Mouse (Mus musculus) heart, embryonic 14.5 days (tissue): ENCODE results near the gene Sntg2. TPM values are rescaled to one million over a fixed set of nuclear protein-coding genes. Genes with fewer than 3 reads are reported as not detected.

Experiments used
- ATAC-seq: fragments of 200-750 bp; cut with Nextera tagmentation; 2 replicates; pipeline ENCODE4 v1.8.0; 2017; ENCODE audit warnings: low read depth, moderate TSS enrichment; ENCODE audit not compliant: insufficient number of reproducible peaks, insufficient read depth, low FRiP score
- H3K27ac ChIP-seq, 2 experiments: fragments of 200-500 bp in 1 of 2; fragments of 300-500 bp in 1 of 2; sonication (generic) in 1 of 2; replicated peaks in 1 of 2; 2 replicates each; pipeline ENCODE4 v1.5.1; 2012 to 2014; ENCODE audit warnings: low read depth in 2 of 2, low read length in 2 of 2, control low read depth in 1 of 2, mild to moderate bottlenecking in 1 of 2, mixed read lengths in 1 of 2; ENCODE audit not compliant: control insufficient read depth in 1 of 2, insufficient read depth in 1 of 2
- H3K27me3 ChIP-seq: fragments of 300-500 bp; sonication (generic); 2 replicates; pipeline ENCODE4 v1.6.1; 2014; ENCODE audit warnings: mild to moderate bottlenecking, low read length, control low read depth; ENCODE audit not compliant: control insufficient read depth, insufficient read depth
- H3K36me3 ChIP-seq: fragments of 300-500 bp; sonication (generic); 2 replicates; pipeline ENCODE4 v1.6.1; 2014; ENCODE audit warnings: mild to moderate bottlenecking, control low read depth, low read length, mixed read lengths; ENCODE audit not compliant: control insufficient read depth, insufficient read depth
- H3K4me1 ChIP-seq, 2 experiments: fragments of 200-500 bp in 1 of 2; fragments of 300-500 bp in 1 of 2; sonication (generic) in 1 of 2; 2 replicates each; pipeline ENCODE4 v1.6.1; 2012 to 2014; ENCODE audit warnings: low read length in 2 of 2, control low read depth in 1 of 2, mixed read lengths in 1 of 2; ENCODE audit not compliant: control insufficient read depth in 2 of 2, insufficient read depth in 2 of 2
- H3K4me2 ChIP-seq: fragments of 300-500 bp; sonication (generic); 2 replicates; pipeline ENCODE4 v1.6.1; 2014; ENCODE audit warnings: mild to moderate bottlenecking, low read length
- H3K4me3 ChIP-seq, 2 experiments: fragments of 200-500 bp in 1 of 2; fragments of 300-500 bp in 1 of 2; sonication (generic) in 1 of 2; 2 replicates each; pipeline ENCODE4 v1.5.1; 2012 to 2014; ENCODE audit warnings: low read length in 2 of 2, mild to moderate bottlenecking in 2 of 2, control low read depth in 1 of 2, low read depth in 1 of 2, moderate library complexity in 1 of 2; ENCODE audit not compliant: control insufficient read depth in 1 of 2, insufficient read depth in 1 of 2
- H3K9ac ChIP-seq: fragments of 300-500 bp; sonication (generic); 2 replicates; pipeline ENCODE4 v1.6.1; 2014; ENCODE audit warnings: mild to moderate bottlenecking, low read length
- H3K9me3 ChIP-seq: fragments of 300-500 bp; sonication (generic); 2 replicates; pipeline ENCODE4 v1.6.1; 2016; ENCODE audit warnings: low read length, control low read depth; ENCODE audit not compliant: control insufficient read depth
- WGBS: fragments of 180-500 bp; shearing (Covaris S2); extraction: QIAGEN DNeasy Blood & Tissue Kit; methylation state at CpG from one replicate; pipeline ENCODE4 v1.1.7; 2014; 5-methylcytosine and 5-hydroxymethylcytosine counted together
- polyA plus RNA-seq: library from polyadenylated mRNA; unstranded; fragments of >200 nt; fragmentation: Nextera tagmentation; extraction: Ambion mirVana; gene quantifications from 2 replicates; pipeline ENCODE4 v1.2.1, GENCODE M21; 2014

The Sntg2 gene
- polyA plus RNA-seq, 1 experiment from 2014 or later, result 4.3 TPM

GRCm38 (mm10) chr12:30164538-30164937, 208.6 kb downstream of the Sntg2 start:
- no peak overlapping the region for H3K4me3 ChIP-seq
- H3K4me2 ChIP-seq, result no peak overlapping the region
- no peak overlapping the region for H3K27ac ChIP-seq
- no peak overlapping the region for H3K9ac ChIP-seq
- no peaks in the 10 kb centered on the region for H3K9me3 ChIP-seq
- H3K4me1 ChIP-seq, result peaks cover 12 to 31% of the 10 kb centered on the region in 2 experiments
- ATAC-seq, result no peak
- H3K27me3 ChIP-seq, result no peaks in the 10 kb centered on the region
- 79% methylated on average over 5 of the region's 5 CpGs for WGBS
- no peaks in the 10 kb centered on the region for H3K36me3 ChIP-seq

GRCm38 (mm10) chr12:30164005-30164404, 209.2 kb downstream of the Sntg2 start:
- no peak overlapping the region for H3K4me3 ChIP-seq
- H3K36me3 ChIP-seq, result no peaks in the 10 kb centered on the region
- no peak for ATAC-seq
- H3K9me3 ChIP-seq, result no peaks in the 10 kb centered on the region
- H3K27ac ChIP-seq, result no peak overlapping the region
- no peaks in the 10 kb centered on the region for H3K27me3 ChIP-seq
- WGBS, result 88% methylated on average over 6 of the region's 6 CpGs
- H3K9ac ChIP-seq, result no peak overlapping the region
- H3K4me1 ChIP-seq, result peaks cover 15 to 33% of the 10 kb centered on the region in 2 experiments
- no peak overlapping the region for H3K4me2 ChIP-seq

GRCm38 (mm10) chr12:30161731-30162406, 211.3 kb downstream of the Sntg2 start:
- 75% methylated on average over 5 of the region's 5 CpGs for WGBS
- H3K9me3 ChIP-seq, result 0 out of 2 replicates have a peak, but pooled peaks cover 3% of the 10 kb centered on the region
- no peak for ATAC-seq
- H3K27ac ChIP-seq, result no peak overlapping the region
- H3K36me3 ChIP-seq, result no peaks in the 10 kb centered on the region
- H3K9ac ChIP-seq, result no peak overlapping the region
- H3K4me1 ChIP-seq, result peaks cover 12 to 22% of the 10 kb centered on the region in 2 experiments
- no peak overlapping the region for H3K4me2 ChIP-seq
- no peaks in the 10 kb centered on the region for H3K27me3 ChIP-seq
- H3K4me3 ChIP-seq, result no peak overlapping the region

- H3K4me3 ChIP-seq, result no peak overlapping the region
- H3K27me3 ChIP-seq, result no peaks in the 10 kb centered on the region
- H3K36me3 ChIP-seq, result no peaks in the 10 kb centered on the region
- 54% methylated on average over 3 of the region's 3 CpGs for WGBS
- no peak overlapping the region for H3K4me2 ChIP-seq
- peak; percentile 78; the same call in 1 of the 2 replicates for ATAC-seq
- peaks cover 12 to 22% of the 10 kb centered on the region in 2 experiments for H3K4me1 ChIP-seq
- H3K9ac ChIP-seq, result no peak overlapping the region
- 0 out of 2 replicates have a peak, but pooled peaks cover 3% of the 10 kb centered on the region for H3K9me3 ChIP-seq
- H3K27ac ChIP-seq, result peak overlapping the region; percentile 72 to 77
Measured at GRCm38 (mm10) chr12:30160475-30160874, 212.7 kb downstream of the Sntg2 start.

GRCm38 (mm10) chr12:30159788-30160187, 213.4 kb downstream of the Sntg2 start:
- Histone ChIP-seq H3K27me3 (no peaks in the 10 kb centered on the region), H3K4me1 (peaks cover 12 to 22% of the 10 kb centered on the region in 2 experiments), H3K9me3 (0 out of 2 replicates have a peak, but pooled peaks cover 3% of the 10 kb centered on the region), H3K36me3 (no peaks in the 10 kb centered on the region), H3K9ac (no peak overlapping the region), H3K4me3 (no peak overlapping the region), H3K27ac (peak overlapping the region in 1 of 2 experiments; percentile 72; a peak in 2 of 4 replicates), H3K4me2 (no peak overlapping the region)
- 74% methylated on average over 8 of the region's 8 CpGs for WGBS
- ATAC-seq, result no peak

- H3K9me3 ChIP-seq, result 0 out of 2 replicates have a peak, but pooled peaks cover 3% of the 10 kb centered on the region
- 49% methylated on average over 7 of the region's 7 CpGs for WGBS
- no peaks in the 10 kb centered on the region for H3K27me3 ChIP-seq
- no peak overlapping the region for H3K4me2 ChIP-seq
- no peak overlapping the region for H3K27ac ChIP-seq
- no peaks in the 10 kb centered on the region for H3K36me3 ChIP-seq
- no peak overlapping the region for H3K9ac ChIP-seq
- no peak for ATAC-seq
- peaks cover under 1 to 1% of the 10 kb centered on the region in 2 experiments; a peak in 3 of 4 replicates for H3K4me1 ChIP-seq
- no peak overlapping the region for H3K4me3 ChIP-seq
Measured at GRCm38 (mm10) chr12:30154079-30154673, 219.0 kb downstream of the Sntg2 start.

GRCm38 (mm10) chr12:30142085-30142484, 231.1 kb downstream of the Sntg2 start:
- no peak overlapping the region for H3K27ac ChIP-seq
- WGBS, result 71% methylated on average over 3 of the region's 3 CpGs
- peaks cover 2 to 8% of the 10 kb centered on the region in 2 experiments; a peak in 1 of 4 replicates for H3K4me1 ChIP-seq
- H3K36me3 ChIP-seq, result no peaks in the 10 kb centered on the region
- ATAC-seq, result no peak
- H3K4me3 ChIP-seq, result no peak overlapping the region
- H3K9ac ChIP-seq, result no peak overlapping the region
- H3K9me3 ChIP-seq, result no peaks in the 10 kb centered on the region
- H3K27me3 ChIP-seq, result no peaks in the 10 kb centered on the region
- H3K4me2 ChIP-seq, result no peak overlapping the region
